Comparison of ENCODE assay signal across 8 mouse cellular contexts in genomic region chr7:67950346-67950814, GRCm38 (mm10). TPM values are rescaled to one million over a fixed set of nuclear protein-coding genes. Genes with fewer than 3 reads are reported as not detected.
A peak's percentile ranks its signal among the peaks of the same experiment; 100 is the strongest.
DNase-seq lines count a peak whose midpoint lies in the region; ATAC-seq lines count a peak whose summit lies in the region.

No protein-coding gene starts in this region.

- no peak for DNase-seq in lung, postnatal 25 days (ENCODE audit: low spot score)
- DNase-seq in embryonic facial prominence, embryonic 11.5 days (ENCODE audit: low spot score): no peak
- DNase-seq in intestine, embryonic 14.5 days (ENCODE audit: low spot score): no peak
- DNase-seq in urinary bladder, postnatal 10 days (ENCODE audit: low spot score): no peak
- DNase-seq in gastrocnemius, postnatal 36 days: no peak
- DNase-seq in thymus, postnatal 0 days (ENCODE audit: low spot score): no peak

- peak overlapping the region; percentile 94 for H3K4me3 ChIP-seq in lung, embryonic 16.5 days (ENCODE audit: low read length)
- peak overlapping the region; percentile 98 for H3K4me3 ChIP-seq in embryonic facial prominence, embryonic 11.5 days (ENCODE audit: low read depth, low read length)
- H3K4me3 ChIP-seq in intestine, embryonic 14.5 days (ENCODE audit: low read depth, low read length): peak overlapping the region; percentile 87
- peak overlapping the region; percentile 77 for H3K4me3 ChIP-seq in neural tube, embryonic 15.5 days (replicated peaks)

- whole genome bisulfite sequencing in lung, embryonic 16.5 days: 2% methylated on average over 22 of the region's 24 CpGs
- 0% methylated on average over 17 of the region's 24 CpGs for WGBS in embryonic facial prominence, embryonic 11.5 days
- under 1% methylated on average over 23 of the region's 24 CpGs for WGBS in intestine, embryonic 14.5 days
- under 1% methylated on average over 24 of the region's 24 CpGs for whole genome bisulfite sequencing in neural tube, embryonic 15.5 days

- H3K4me1 ChIP-seq in lung, embryonic 16.5 days (replicated peaks; ENCODE audit: control insufficient read depth, insufficient read depth, low read length): peaks cover 13% of the 10 kb centered on the region
- H3K4me1 ChIP-seq in embryonic facial prominence, embryonic 11.5 days (ENCODE audit: control insufficient read depth, insufficient read depth, low read length): no peaks in the 10 kb centered on the region
- H3K4me1 ChIP-seq in intestine, embryonic 14.5 days (replicated peaks; ENCODE audit: control insufficient read depth, insufficient read depth, low read length): peaks cover 9% of the 10 kb centered on the region
- peaks cover 21% of the 10 kb centered on the region for H3K4me1 ChIP-seq in neural tube, embryonic 15.5 days

- H3K36me3 ChIP-seq in lung, embryonic 16.5 days (ENCODE audit: control insufficient read depth, insufficient read depth, low read length): no peaks in the 10 kb centered on the region
- H3K36me3 ChIP-seq in embryonic facial prominence, embryonic 11.5 days (replicated peaks; ENCODE audit: control insufficient read depth, insufficient read depth, low read depth, low read length): no peaks in the 10 kb centered on the region
- no peaks in the 10 kb centered on the region for H3K36me3 ChIP-seq in intestine, embryonic 14.5 days (ENCODE audit: control insufficient read depth, insufficient read depth, low read length)
- H3K36me3 ChIP-seq in neural tube, embryonic 15.5 days: no peaks in the 10 kb centered on the region

- no peaks in the 10 kb centered on the region for H3K27me3 ChIP-seq in lung, embryonic 16.5 days (ENCODE audit: control insufficient read depth, insufficient read depth, low read depth, low read length)
- no peaks in the 10 kb centered on the region for H3K27me3 ChIP-seq in embryonic facial prominence, embryonic 11.5 days (ENCODE audit: control insufficient read depth, insufficient read depth, low read length)
- H3K27me3 ChIP-seq in intestine, embryonic 14.5 days (replicated peaks; ENCODE audit: control insufficient read depth, insufficient read depth, low read length): no peaks in the 10 kb centered on the region
- 0 out of 2 replicates have a peak, but pooled peaks cover 4% of the 10 kb centered on the region for H3K27me3 ChIP-seq in neural tube, embryonic 15.5 days (replicated peaks)

- intact Hi-C loops in gastrocnemius, postnatal 36 days (cut with DNase I): loop anchor here (5.0 to 10.0 kb wide), 2 partner anchors 276 to 407 kb away; no protein-coding TSS in a partner anchor

- peak overlapping the region; percentile 83 for H3K4me2 ChIP-seq in lung, embryonic 16.5 days (ENCODE audit: low read depth, low read length)
- H3K4me2 ChIP-seq in embryonic facial prominence, embryonic 11.5 days (ENCODE audit: low read depth, low read length): peak overlapping the region; percentile 97
- peak overlapping the region; percentile 97 for H3K4me2 ChIP-seq in intestine, embryonic 14.5 days (ENCODE audit: low read length)
- peak overlapping the region; percentile 99 for H3K4me2 ChIP-seq in neural tube, embryonic 15.5 days

- ATAC-seq in lung, embryonic 16.5 days (ENCODE audit: low read depth): 0 out of 2 replicates have a peak, but pooled peaks have one; percentile 0
- peak; percentile 21 for ATAC-seq in embryonic facial prominence, embryonic 11.5 days (replicated peaks; ENCODE audit: insufficient number of reproducible peaks, low FRiP score, low TSS enrichment, low read depth)
- ATAC-seq in intestine, embryonic 14.5 days (replicated peaks; ENCODE audit: low FRiP score, low TSS enrichment, low read depth): no peak; the same call in 1 of the 2 replicates
- ATAC-seq in neural tube, embryonic 15.5 days (ENCODE audit: low FRiP score): no peak; the same call in 1 of the 2 replicates

- H3K9ac ChIP-seq in lung, embryonic 16.5 days (ENCODE audit: low read length): peak overlapping the region; percentile 98
- H3K9ac ChIP-seq in embryonic facial prominence, embryonic 11.5 days (replicated peaks; ENCODE audit: low read length): peak overlapping the region; percentile 79
- H3K9ac ChIP-seq in intestine, embryonic 14.5 days (ENCODE audit: low read length): peak overlapping the region; percentile 93
- peak overlapping the region; percentile 79 for H3K9ac ChIP-seq in neural tube, embryonic 15.5 days (replicated peaks)

- peak overlapping the region; percentile 100 for H3K27ac ChIP-seq in lung, embryonic 16.5 days (ENCODE audit: low read length)
- peak overlapping the region; percentile 99 for H3K27ac ChIP-seq in embryonic facial prominence, embryonic 11.5 days (replicated peaks; ENCODE audit: low read depth, low read length)
- H3K27ac ChIP-seq in intestine, embryonic 14.5 days (ENCODE audit: low read depth): peak overlapping the region; percentile 100
- peak overlapping the region; percentile 99 for H3K27ac ChIP-seq in neural tube, embryonic 15.5 days (replicated peaks)

- H3K9me3 ChIP-seq in lung, embryonic 16.5 days (ENCODE audit: control insufficient read depth, low read length): no peaks in the 10 kb centered on the region
- H3K9me3 ChIP-seq in embryonic facial prominence, embryonic 11.5 days (replicated peaks; ENCODE audit: control insufficient read depth, low read length): no peaks in the 10 kb centered on the region
- H3K9me3 ChIP-seq in intestine, embryonic 14.5 days (ENCODE audit: control insufficient read depth, low read length): no peaks in the 10 kb centered on the region
- no peaks in the 10 kb centered on the region for H3K9me3 ChIP-seq in neural tube, embryonic 15.5 days (replicated peaks)

RNA-seq across cellular contexts. Expression of gene Igf1r, which starts 2.2 kb away (rescaled TPM):
- 19.9 and 22.9 TPM in 2 replicates for polyA plus RNA-seq in lung, embryonic 16.5 days (2015; fragmentation: Nextera tagmentation; extraction: Ambion mirVana)
- polyA plus RNA-seq in embryonic facial prominence, embryonic 11.5 days (2014; fragmentation: Nextera tagmentation; extraction: Ambion mirVana): 19.4 and 20.2 TPM in 2 replicates
- 18.4 and 18.5 TPM in 2 replicates for polyA plus RNA-seq in intestine, embryonic 14.5 days (2014; fragmentation: Nextera tagmentation; extraction: Ambion mirVana)
- polyA plus RNA-seq in neural tube, embryonic 15.5 days (2015; fragmentation: Nextera tagmentation; extraction: Ambion mirVana): 19.0 and 20.8 TPM in 2 replicates
- total RNA-seq in gastrocnemius, postnatal 36 days (2021): 10 to 100 TPM in 1 of 2 experiments, 1 to 10 TPM in 1; 6.9 to 10.5 TPM
- polyA plus RNA-seq in thymus, postnatal 0 days (2015; fragmentation: Nextera tagmentation; extraction: Ambion mirVana): 7.3 and 8.5 TPM in 2 replicates

Comparison
In these comparisons a context has a peak if more than half of its experiments do, and no peak if none do; other contexts are left out.
1. ATAC-seq: peak in lung, embryonic 16.5 days (single experiment) and embryonic facial prominence, embryonic 11.5 days (single experiment); none in intestine, embryonic 14.5 days (single experiment) and neural tube, embryonic 15.5 days (single experiment).
2. Peak in every context shown above with its lines, with median percentiles within 50 percentile points of each other: H3K27ac ChIP-seq, H3K4me2 ChIP-seq, H3K4me3 ChIP-seq and H3K9ac ChIP-seq.